Mouse (Mus musculus) left cerebral cortex, postnatal 25 days (tissue): ENCODE measurements around the gene Cd5. TPM values are rescaled to one million over a fixed set of nuclear protein-coding genes. Genes with fewer than 3 reads are reported as not detected.

Experiments
- DNase-seq, 2 experiments: peaks; one replicate each; pipeline ENCODE4 v3.0.0; 2022; ENCODE audit warnings: low spot score in 2 of 2, mixed read lengths in 1 of 2
- intact Hi-C: fragments of 180-260 bp; cut with DNase I; formaldehyde crosslinking; loops from one replicate; pipeline ENCODE4 v1.15.1; 2025
- total RNA-seq, 2 experiments: library from RNA; stranded (reverse); gene quantifications; 2 replicates each; pipeline ENCODE4 v1.2.3; 2021

Cd5 gene
- total RNA-seq, 2 experiments from 2014 or later = not detected

DNA sequence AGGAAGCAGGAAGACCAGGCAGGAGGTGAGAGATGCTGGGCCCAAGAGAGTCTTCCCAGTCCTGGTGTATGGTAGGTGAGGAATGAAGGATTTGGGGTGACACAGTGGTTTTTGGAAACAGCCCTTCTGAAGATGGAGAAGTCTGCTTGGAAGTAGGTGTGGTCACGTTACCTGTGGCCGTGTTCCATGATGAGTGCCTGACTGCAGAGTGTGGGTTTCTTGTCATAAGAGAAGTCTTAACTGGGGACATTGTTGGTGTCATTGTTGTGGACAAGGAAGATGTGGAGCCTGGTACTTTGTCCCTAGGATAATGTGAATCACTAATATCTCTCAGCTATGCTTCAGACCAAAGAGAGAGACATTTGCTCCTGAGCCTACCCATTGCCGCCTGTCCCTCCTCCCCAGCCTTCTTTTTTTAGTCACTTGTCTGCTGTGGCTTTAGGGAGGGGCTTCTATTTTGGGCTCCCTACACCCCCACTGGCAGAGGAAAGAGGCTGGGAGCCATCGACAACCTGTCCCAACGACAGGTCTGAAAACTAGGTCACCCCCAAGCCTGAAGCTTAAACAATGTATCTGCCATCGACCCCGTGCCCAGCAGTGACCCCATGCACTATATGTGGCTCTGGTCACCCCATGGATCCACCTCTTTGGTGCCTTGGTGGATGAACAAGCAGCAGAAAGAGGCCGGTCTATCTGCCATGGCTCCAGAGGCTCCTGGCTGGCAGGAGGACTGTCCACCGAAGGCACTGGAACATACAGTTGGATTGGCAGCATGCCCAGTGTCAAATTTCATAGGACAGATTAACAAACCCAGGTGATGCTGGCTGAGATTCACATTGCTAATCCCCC, 21.4 kb upstream of the Cd5 start:
- peak in 1 of 2 experiments; percentile 72 for DNase-seq
- intact Hi-C loops = no loop called here

DNA sequence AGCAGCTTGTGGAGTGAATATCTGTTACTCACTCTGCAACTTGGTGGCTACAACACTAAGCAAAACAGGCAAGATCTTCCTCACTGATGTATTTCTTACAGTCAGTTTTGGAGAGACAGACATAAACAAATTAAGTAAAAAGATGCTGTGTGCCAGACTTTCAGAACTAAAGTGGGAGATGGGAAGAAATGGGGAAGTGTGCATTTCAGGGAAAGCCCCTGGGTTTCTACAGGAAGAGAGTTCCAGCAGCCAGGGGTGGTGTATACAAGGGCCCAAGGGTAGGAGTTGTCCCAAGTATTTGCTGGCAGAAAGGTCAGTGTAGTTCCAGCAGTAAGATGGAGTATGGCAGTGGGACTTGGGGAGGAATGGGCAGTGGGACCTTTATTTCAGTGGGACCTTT, 20.7 kb upstream of the Cd5 start:
- no peak for DNase-seq
- intact Hi-C loops = no loop called here

DNA sequence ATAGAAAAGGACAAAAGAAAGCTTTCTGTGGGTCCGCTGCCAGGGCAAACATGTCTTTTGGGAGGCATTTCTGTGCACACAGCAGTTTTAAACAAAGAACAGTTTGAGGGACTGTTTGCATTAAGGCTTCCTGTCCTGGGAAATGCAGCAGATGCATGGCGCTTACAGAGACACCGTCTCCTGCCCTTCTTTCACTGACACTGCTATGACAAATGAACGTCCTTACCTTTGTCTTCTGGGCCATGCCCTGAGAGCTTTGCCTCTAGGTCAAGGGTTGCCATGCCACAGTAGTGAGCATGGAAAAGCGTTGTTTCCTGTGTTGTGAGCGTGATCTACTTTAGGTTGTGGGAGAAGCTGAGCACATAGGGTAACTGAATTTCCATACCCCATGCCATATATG, 19.9 kb upstream of the Cd5 start:
- intact Hi-C loops = no loop called here
- no peak for DNase-seq

DNA sequence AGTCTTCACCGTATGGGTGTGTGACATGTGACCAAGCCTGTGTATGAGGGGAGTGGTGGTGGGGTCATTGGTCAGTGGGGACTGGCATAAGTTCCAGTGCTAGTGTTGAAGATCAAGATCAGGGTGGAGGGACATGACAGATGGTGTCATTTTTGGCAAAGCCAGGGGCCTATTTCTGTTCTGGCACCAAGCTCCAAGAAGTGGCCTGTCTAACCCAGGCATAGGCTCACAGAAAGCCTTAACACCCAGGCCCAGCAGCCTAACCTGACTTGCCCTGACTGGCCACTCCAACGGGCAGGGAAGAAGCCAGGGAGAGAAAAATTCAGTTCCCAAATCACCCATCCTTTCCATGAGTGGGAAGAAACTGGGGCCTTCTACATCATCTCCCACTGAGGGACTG, 18.7 kb upstream of the Cd5 start:
- intact Hi-C loops = no loop called here
- no peak for DNase-seq

DNA sequence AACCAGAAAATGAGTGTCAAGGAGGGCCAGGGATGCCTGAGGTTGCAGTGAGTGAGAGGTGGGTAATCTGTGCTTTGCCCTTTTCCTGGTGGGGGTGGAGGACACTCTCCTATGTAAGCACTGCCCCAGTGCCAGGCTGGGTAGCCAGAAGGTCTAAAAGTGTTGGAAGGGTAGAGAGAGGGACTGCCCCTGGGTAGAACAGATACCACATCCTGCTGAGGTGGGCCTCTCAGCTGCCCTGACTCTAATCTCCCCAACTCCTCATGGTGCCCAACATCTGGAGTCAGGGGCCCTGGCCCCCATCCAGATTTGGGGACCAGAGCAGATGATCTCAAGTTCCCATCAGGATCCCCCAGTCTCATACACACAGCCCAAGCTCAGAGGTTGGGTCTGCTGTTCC, 18.3 kb upstream of the Cd5 start:
- intact Hi-C loops = no loop called here
- no peak for DNase-seq

DNA sequence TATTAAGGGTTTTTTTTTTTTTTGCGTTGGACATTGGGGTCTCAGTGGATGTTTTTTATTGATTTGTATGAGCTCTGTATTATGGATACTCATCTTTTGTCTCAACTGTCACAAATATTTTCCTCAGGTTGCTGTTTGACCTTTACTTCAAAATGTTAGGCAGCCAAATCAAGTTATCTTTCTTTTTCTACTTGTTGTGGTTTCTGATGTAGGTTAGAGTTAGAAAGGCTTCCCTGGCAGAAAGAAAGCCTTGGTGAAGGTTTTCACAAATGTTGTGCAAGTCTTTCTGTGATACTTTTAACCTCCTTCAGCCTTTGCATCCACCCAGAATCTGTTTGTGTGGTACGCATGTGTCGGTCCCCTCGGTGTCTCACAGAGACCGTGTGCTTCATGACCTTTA, 13.8 kb upstream of the Cd5 start:
- intact Hi-C loops = no loop called here
- no peak for DNase-seq

DNA sequence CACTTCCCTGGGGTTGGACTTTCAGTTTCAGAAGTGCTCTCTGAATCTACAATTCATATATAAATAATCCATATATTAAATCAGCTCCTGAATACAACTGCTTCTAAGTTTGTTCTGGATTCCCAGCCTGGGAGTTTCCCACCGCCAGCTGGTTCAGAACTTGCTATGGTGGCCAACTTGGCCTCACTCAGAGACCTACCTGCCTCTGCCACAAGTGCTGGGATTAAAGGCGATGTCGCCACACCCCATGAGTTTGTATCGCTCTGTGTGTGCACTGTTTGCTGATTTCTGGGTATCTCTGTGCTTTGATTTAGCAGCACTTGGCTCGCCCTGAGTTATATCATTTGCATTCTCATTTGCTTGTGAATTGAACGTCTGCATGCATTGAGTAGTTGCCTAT, 13.3 kb upstream of the Cd5 start:
- intact Hi-C loops = no loop called here
- DNase-seq = no peak

DNA sequence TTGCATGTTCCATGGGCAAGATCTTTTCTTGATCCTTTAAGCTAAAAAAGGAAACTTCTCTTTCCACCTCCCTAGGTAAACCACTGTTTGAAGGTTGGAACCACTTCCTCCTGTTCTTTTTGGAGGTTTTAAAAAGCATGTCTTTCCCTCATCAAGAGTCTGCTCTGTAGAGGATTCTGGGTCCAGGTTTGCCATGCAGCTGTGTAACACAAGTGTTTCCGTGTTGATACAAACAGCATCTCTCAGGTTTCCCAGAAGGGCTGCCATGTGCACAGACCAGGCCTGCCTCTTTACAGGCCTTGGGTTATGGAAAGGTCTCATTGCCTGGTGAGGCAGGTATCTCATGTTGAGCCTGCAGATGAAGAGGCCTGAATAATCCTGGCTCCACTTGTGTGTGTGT, 12.8 kb upstream of the Cd5 start:
- intact Hi-C loops = no loop called here
- DNase-seq = no peak

DNA sequence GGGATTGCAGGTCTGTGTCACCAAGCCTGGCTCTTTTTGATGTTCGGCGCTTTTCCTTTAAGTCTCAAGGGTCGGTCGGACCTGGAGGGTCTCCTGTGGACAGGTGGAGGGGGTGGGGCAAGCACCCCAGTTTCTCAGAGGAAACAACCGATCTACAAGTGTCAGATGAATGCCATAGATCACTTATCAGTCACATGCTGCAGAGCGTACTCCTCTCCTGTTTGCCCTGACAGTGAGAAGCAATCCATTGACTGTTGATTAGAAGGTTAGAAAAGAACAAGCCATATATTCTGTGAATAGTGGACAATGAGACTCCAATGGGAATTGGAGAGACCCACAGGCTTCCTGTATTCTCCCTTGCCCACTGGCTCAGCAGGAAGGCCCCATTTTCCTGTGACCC, 11.4 kb upstream of the Cd5 start:
- intact Hi-C loops = no loop called here

DNA sequence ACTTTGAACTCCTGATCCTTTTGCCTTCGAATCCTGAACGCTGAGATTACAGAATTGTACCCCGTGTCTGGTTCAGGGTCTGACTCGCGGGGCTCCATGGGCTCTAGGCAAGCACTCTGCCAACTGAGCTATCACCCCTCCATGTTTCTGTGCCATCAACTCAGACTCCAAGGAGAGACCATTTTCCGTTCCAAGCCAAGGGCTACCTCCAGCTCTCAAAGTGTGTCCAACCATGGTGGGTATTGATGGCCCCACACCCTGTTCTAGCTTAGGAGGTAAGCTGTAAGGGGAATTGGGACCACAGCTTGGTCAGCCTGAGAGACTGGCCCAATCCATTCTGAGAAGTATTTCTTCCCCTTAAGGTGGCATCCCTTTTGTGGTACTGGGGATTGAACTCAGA, 10.5 kb upstream of the Cd5 start:
- intact Hi-C loops = no loop called here
- DNase-seq = no peak

More for the DNA sequence above, 11.4 kb upstream of the Cd5 start:
- DNase-seq = no peak

DNA sequence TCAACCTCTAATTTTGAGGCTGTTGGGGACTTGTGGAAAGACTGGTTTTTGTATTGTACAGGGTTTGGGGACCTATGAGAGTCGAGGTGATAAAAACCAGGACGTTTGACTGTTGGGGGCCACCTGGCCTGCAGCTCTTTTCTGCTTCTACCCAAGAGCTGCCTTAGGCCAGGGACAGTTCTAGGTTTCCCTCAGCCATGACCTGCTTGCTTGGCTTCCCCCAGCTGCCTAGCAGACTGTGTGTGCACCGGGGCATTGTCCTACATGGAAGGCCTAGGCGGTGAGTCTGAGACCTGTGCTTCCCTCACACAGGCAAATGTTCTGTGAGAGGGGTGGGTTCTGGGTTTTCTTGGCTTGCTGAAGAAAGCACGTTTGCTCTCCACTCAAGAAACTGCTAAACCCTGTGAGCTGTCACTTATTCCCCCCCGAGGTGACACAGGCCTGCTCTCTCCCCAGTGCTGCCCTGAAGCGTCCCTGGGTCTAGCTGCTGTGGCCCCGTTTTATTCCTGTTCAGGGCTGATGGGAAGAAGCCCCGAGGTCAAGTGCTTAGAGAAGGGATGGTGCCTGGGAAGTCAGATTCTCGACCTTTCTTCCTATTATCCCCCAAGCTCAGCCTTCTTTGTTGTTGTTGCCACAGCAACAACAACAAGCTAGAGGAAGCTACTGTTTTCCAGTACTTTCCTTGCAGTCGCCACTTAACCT, 9.8 kb upstream of the Cd5 start:
- intact Hi-C loops = no loop called here
- DNase-seq = no peak

DNA sequence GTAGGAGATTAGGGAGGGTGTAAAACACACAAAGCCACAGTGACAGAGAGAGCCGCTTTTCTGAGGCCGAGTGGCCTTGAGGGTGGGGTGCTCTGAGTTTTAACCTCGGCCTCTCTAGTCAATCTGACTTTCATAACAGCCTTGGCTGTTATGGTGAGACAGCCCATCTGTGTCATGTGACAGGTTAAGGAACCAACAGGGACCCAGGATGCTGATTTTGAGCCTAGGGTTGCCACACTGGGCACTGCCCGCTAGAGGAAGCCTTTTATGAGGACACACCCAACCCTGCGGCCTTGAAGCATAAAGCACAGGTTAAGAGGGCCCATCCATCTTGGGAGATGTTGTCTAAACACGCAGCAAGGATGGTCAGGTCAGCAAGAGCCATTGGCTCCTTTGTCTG, 8.9 kb upstream of the Cd5 start:
- DNase-seq = no peak
- intact Hi-C loops = no loop called here

DNA sequence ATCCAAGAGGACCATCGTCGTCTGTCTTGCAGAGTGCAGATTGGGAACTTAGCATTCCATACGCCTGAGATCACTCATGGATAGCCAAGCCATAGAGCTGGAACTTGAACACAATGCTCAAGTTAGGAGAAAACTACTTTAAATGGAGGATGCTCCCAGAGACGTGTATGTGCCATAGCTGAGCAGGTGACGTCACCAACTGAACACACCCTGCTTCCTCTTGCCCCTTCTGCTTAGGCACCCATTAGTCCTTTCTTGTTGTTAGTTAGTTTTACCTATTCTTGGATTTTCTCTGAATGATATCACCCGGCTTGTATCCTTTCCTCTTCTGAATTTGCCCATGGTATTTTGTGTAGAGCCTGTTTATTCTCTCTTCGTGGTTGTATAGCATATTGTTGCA, 8.4 kb upstream of the Cd5 start:
- intact Hi-C loops = no loop called here
- no peak for DNase-seq

DNA sequence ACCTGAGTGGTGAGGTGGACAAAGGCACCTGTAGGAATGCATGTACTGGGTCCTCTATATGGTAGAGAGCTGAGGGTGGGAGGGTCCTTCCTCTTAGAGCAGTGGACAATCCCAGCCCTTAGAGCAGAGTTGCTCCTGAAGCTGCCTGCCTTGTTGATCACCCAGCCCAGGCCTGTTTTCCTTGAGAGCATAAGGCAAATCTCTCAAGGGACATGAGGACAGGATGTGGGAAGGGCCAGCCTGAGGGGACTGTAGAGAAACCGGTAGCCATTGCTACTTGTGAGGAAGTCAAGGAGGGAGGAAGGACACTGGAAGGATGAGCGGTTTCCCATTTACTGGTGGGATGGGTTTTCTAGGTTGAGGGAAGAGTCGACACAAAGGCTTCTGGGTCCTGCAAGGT, 3.8 kb upstream of the Cd5 start:
- intact Hi-C loops = no loop called here
- no peak for DNase-seq

DNA sequence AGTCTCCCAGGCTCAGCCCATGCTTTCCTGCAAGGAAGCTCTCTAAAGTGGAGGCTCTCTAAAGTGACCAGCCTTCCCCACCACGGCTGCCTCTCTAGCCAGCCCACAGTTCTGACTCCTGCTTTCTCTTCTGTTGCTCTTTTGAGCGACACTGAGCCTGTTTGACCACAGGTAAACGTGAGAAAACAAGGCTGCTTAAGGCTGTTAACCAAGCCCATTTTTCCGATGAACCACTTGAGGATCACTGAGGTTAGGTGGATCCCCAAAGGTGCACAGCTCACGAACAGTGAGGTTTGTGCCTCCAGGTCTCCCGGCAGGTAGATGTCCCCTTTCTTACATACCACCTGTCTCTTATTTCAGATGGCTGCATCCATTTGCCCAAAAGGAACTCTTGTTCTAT, 3.3 kb upstream of the Cd5 start:
- intact Hi-C loops = no loop called here
- DNase-seq = no peak

DNA sequence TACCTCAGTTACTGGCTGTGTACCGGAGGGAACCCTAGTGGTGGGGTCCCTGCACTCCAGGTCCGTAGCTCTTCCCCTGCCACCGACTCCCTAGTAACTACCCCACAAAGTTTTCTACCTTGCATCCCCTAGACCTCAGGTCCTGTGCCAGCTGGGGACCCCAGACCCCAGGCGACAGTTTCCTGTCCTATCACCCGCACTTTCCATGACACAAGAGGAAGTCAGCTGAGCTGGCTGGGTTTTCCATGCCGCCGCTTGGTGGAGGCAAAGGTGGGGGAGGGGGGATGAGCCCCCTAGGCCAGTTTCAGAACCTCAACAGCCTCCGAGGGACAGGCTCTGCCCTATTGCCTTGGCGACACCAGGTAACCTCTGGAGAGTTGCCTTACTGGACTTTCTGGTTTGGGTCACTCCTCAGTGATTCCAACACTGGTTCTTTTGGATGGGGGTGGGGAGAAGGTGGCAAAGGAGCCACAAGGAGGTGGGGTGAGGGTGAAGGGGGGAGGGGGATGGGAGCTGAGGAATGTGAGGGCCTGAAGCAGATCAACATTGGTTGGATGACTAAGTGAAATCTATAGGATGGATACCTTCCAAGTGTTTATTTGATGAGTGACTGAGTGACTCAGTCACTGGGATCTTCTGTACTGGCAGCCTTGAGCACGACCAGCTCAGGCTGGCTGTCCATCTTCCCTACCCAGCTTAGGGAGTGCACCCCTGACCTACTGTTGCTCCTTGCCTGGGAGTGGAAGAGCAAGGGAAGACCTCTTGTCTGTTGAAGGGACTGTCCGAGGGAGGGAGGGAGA, 2.0 kb upstream of the Cd5 start:
- intact Hi-C loops = no loop called here

DNA sequence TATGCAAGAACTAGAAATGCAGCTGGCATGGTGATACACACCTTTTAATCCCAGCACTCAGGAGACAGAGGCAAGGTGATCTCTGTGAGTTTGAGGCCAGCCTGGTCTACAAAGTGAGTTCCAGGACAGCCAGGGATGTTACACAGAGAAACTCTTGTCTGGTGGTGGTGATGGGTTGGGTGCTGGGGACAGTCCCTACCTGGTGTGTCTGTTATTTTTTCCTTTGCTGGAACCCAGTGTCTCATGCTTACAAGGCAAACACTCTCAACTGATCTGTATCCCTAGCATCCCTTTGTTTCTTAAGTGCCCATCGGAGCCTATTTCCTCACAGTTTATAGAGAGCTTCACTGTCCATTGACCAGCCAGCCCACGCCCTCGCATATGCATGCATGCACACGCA, 1.1 kb upstream of the Cd5 start:
- DNase-seq = no peak
- intact Hi-C loops = no loop called here

More for the DNA sequence above, 2.0 kb upstream of the Cd5 start:
- DNase-seq = no peak

DNA sequence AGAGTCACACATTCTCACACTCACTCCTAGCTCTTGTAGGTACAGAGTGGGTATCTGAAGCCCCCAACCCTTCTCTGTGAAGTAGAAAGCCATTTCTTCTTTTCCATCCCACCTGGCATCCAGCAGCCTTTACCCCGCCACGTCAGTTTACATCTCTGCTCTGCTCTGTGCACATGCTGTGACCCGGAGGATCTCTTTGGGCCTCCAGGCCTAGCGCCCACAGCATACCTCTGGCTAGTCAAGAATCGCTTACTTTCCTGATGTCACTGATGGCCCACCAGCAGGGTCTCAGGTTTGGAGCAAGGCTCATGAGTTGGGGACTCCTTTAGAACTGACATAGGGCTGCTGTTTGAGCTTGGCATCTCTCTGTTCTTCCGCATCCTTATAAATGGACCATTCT, 764 bp downstream of the Cd5 start:
- intact Hi-C loops = no loop called here
- DNase-seq = no peak

DNA sequence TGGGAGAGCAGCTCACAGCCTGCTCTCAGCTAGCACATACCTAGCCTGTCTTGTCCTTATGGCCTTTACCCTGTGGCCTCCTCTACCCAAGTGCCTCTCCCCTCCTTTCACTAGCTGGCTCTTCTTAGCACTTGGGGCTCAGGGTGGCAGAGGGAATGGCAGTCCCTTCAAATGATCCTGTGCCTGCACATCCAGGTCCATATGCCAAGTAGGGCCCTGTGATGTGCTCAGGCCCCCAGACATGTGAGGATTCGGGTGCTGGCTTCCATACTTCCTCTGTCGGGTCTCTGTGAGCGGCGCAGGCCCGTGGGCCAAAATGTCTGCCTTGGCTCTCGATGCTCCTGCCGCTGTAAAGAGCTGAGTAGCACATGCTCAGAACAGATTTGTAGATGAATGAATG, 2.9 kb downstream of the Cd5 start:
- intact Hi-C loops = no loop called here
- DNase-seq = no peak

DNA sequence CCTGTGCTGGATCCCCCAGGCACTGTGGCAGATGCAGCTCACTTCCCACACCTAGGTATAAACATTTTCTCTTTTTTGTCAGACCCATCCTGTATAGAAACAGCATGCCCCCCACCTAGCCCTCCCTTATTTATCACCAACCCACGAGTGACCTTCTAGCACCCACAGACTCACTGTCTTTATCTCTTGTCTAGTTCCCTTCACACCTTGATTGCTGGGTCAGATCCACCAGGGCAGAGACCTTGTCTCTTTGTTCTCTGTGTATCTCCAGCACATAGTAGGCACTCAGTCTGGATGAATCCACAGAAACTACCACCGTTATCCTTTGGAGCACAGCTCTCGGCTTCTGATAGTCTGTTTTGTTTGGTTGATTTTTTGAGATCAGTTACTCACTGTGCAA, 3.7 kb downstream of the Cd5 start:
- no peak for DNase-seq
- intact Hi-C loops = no loop called here

DNA sequence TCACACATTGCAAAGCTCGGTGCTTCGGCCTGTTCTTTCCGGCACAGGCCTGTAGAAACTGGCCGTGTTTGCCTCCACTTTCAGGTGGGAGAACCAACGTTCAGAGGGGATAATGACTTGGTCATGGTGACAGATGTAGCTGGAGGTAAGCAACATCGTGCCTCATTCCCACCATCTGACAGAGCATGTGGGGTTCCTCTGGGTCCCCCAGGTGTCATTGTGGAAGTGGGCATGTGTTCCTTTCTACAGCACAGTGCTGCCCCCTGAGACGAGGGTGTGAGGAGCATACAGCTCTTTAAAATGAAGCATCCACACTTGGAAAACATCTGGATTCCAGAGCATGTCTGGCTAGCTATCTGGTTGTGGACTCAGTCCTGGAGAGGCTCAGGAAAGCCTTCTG, 4.2 kb downstream of the Cd5 start:
- DNase-seq = no peak
- intact Hi-C loops = no loop called here
